Mouse (Mus musculus) lung, postnatal 25 days (tissue): ENCODE results near the gene Hist1h2ak.
"Not testable (repeated sequence)": the region's sequence is repeated elsewhere in the genome, so short reads cannot be mapped to it uniquely, and the experiment has no call there.

Experiments
- DNase-seq: peaks from one replicate; pipeline ENCODE4 v3.0.0; 2022; ENCODE audit warnings: low spot score

Hist1h2ak gene

DNA sequence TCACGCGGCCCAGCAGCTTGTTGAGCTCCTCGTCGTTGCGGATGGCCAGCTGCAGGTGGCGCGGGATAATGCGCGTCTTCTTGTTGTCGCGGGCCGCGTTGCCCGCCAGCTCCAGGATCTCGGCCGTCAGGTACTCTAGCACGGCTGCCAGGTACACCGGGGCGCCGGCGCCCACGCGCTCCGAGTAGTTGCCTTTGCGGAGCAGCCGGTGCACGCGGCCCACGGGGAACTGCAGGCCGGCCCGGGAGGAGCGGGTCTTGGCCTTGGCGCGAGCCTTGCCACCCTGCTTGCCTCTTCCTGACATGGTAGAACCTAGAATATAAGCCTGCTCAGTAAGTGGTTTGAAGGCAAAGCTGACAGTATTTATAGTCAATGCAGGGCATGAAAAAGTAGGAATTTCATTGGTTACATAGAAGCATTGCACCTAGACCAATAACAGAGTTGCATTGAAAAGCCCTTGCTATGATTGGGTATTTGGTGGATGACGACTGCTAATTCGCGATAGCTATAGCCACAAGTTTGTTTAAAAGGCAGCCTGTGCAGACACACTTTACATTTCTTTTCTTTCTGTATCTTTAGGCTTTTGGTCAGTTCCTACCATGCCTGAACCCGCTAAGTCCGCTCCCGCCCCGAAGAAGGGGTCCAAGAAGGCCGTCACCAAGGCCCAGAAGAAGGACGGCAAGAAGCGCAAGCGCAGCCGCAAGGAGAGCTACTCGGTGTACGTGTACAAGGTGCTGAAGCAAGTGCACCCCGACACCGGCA is at the start of gene Hist1h2ak, which contains the start of gene Hist1h2bn:
Gene Hist1h2ak (minus strand): TSS at position 304 of the 762 bp plus-strand sequence.
Gene Hist1h2bn (plus strand): TSS at position 600 of the 762 bp plus-strand sequence.
- peak; percentile 91 for DNase-seq

DNA sequence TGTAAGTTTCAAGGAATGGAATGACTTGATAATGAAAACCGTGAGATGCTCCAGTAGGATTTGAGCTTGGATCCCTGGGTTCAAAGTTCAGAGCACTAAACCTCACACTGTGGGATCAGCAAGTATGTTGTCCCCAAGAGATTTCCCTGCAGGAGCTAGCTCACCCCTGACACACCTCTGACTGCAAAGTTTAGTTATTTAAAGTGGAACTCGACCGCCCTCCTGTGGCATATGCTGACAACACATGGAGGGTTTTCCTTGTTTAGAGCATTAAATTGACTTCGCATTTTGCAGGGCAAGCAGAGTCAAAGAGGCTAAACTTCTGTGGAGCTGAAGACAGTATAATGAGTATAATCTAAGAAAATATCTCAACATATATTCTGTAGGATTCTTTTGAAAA is 49.4 kb upstream of the Hist1h2ak start:
- DNase-seq = not testable (repeated sequence)

DNA sequence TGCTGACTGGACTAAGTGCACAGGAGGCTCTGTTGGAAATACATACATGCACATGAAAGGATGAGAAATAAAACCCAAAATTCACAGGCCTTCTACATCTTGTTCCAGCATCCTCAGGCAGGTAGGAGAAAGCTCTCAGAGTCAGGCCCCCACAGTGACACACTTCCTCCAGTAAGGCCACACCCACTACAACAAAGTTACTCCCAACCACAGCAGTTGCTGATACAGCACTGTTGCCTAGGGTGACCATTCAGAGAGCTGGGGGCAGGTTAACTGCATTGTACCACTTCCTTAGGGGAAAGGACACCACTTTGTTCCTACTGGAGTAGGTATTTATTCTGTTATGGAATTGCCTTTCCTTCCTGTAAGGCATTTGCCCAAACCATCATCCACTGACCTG is 43.5 kb upstream of the Hist1h2ak start:
- not testable (repeated sequence) for DNase-seq

DNA sequence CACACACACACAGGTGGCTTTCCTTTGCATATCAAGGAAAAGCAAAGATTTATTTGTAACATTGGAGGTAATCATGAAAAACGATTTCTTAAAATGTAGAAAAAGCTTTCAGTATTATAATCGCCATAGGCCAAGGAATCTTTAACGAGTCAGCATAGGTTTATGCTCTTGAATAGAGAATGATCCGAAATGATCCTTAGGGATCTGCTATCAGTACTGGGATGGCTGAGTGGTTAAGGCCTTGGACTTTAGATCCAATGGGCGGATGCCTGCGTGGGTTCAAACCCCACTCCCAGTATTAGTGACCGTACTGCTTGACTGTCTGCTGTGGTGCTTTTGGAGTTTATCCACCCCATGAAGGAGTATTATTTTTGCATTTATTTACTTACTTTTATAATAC is 42.0 kb upstream of the Hist1h2ak start:
- DNase-seq = no peak

DNA sequence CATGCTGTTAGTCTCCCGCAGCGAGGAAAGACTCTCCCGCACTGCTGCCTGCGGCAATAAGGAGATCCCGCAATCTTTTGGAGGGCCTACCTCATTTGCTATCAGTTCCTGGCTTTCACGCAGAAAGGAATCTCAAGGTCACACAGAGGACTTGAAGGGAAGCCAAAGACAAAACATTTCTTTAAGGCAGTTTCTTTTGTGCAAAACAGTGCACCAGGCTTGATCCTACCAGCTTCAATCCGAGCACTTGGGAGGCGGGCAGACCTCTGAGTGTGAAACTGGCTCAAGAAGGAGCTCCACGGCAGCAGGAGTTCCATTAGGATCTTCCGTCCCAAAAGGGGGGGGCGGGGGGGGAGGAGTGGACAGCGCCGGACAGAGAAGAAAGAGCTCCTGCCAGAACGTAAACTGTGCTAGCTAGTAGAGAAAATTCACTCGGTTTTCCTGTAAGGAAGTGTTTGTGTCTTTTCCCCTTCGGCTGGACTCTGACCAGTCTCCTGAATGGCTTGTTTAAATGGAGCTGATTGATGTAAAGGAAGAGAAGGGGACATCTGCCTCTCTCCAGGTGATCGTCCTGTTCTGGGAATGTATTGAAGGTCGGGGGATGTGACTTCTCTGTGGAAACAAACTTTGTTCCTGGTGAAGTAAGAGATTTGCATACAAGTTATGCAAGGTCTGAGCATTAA is 37.1 kb upstream of the Hist1h2ak start:
- DNase-seq = no peak

DNA sequence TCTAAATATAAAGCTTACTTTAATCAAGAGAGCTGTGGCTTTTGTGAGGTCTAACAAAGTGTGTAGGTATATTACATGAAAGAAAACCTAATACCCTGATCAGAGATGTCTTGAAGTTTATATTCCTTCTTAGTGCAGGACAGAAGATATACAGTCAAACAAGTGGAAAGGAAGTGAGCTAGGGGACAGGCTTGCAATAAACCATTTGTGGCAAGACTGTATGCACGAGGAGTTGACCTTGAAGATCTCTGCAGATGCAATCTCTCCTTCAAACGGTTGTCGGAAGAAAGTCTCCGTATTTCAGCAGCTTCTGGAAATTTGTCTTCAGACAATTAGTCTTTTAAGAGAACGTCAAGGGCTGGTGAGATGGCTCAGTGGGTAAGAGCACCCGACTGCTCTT is 36.3 kb upstream of the Hist1h2ak start:
- no peak for DNase-seq

DNA sequence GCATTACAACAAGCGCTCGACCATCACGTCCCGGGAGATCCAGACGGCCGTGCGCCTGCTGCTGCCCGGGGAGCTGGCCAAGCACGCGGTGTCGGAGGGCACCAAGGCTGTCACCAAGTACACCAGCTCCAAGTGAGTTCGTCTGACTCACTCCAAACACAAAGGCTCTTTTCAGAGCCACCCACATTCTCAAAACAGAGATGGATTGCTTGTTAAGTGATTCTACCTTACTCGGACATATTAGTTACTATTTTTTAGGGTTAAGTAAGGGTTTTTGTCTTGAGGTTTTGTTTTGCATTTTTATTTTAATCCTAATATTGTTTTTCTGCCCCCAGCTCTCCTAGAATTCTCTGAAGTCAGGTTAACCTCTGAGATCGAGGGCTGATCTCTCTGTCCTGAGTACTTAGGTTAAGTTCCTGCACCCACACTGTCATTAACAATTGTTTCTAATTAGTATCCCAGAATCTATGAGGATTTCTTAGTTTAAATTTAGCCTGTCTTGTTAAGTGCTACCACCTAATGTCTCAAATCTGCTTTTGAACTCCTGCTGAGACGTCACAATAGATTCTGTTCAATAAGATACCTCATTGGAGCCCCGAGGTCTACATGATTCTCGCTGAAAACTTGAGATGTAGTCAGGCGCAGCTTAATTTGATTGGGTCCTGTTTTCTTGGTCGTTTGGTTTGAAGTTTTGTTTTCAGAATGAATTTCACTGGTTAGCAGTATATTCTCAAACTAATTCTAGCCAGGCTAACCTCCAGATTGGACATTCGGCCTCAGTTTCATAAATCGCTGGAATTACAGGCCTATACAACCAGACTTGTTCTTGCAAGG is 34.4 kb upstream of the Hist1h2ak start:
- DNase-seq = no peak

DNA sequence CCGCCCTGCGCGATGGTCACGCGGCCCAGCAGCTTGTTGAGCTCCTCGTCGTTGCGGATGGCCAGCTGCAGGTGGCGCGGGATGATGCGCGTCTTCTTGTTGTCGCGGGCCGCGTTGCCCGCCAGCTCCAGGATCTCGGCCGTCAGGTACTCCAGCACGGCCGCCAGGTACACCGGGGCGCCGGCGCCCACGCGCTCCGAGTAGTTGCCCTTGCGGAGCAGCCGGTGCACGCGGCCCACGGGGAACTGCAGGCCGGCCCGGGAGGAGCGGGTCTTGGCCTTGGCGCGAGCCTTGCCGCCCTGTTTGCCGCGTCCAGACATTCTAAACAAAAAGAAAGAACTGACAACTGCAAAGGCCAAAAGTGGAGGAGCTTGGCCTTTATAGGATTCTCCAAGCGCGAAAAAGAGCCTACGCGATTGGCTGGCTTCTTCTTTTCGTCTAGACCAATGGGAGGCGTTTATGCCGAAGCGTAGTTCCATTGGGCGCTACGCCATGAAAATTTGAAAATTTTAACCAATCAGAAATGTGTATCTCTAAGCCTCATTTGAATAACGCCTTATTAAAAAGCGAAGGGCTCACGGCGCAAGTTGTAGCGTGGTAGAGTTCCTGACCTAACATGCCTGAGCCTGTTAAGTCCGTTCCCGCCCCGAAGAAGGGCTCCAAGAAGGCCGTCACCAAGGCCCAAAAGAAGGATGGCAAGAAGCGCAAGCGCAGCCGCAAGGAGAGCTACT is 33.4 kb upstream of the Hist1h2ak start, which contains the start of the genes Hist1h2an and Hist1h2bp:
Gene Hist1h2an (minus strand): TSS at position 320 of the 731 bp plus-strand sequence.
Gene Hist1h2bp (plus strand): TSS at position 563 of the 731 bp plus-strand sequence.
- DNase-seq = peak; percentile 96

DNA sequence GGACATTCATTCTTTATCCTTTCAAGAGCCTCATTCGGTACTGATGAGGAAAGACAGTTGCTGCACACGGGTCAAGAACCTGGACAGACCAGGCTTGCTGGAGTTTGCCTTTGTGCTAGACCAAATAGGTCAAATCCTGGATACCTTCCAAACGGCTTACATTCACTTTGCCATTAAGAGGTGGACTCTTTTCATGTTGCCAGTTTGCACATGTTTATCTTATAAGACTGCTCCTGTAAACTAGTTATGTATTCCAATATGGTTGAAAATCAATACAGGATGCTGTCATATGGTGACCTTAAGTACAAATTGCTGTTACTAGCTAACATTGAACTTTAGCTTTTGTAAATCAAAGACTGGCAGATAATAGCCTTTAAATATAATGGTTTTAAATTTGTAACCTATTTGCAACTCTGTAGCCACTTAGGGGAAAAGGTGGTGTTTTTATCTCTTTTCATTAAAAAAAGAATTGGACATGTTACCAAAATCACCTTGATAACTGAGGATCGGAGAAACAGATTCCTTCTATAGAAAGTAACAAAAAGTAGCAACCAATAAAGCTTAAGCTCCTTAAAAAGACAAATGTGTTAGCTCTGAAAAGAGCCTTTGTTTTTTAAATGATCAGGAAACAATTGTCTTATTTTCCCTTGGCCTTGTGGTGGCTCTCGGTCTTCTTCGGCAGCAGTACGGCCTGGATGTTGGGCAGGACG is 32.7 kb upstream of the Hist1h2ak start:
- no peak for DNase-seq

DNA sequence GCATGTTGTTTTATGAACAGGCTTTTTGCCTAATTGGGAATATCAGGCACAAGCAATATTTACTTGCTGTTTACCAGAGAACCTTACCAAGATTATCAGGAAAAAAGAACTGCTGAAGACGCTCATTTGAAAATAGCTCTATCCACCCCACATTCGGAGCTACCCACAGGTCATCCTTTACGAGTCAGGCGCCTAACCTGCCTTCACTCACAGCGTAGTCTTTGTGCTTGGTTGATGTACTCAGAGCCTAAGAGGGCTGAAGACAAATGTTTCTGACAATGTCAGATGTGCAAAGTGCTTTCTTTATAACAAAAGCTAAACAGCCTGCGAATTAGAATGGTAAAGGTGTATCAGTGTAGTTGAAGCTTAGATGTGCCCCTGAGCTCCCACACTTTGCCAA is 30.7 kb upstream of the Hist1h2ak start:
- DNase-seq = no peak

DNA sequence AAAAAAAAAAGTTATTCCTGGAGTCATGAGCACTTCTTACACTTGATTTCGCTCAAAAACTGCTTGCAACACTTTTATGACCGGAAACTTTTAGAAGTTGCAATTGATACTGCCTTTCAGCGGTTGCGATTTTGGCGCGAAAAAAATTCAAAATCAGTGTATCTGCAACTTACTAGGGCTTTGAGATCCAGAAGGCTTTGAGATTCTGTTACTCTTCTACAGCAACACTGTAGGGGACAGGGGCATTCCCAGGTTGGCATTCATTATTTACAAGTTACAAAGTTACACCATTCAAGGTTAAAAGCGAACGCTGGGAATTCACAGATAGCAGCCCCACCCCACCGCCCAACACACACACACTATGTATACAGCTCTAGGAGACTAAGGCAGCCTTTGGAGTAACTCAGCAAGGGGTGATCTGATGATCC is 30.1 kb upstream of the Hist1h2ak start:
- DNase-seq = peak; percentile 11

DNA sequence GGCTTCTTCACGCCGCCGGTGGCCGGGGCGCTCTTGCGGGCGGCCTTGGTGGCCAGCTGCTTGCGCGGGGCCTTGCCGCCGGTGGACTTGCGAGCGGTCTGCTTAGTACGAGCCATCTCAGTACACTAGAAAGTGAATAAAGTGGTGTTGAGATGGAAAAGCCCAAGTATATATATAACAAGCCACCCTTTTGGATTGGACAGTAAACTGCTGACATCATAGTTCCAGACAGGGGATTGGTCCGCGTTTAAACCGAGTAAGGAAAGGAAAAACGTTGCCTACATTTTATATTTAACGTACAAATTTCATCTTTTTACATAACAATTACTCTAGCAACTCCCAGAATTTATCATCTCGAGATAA is 29.6 kb upstream of the Hist1h2ak start, which contains the start of gene Hist1h3i:
Gene Hist1h3i (minus strand): TSS at position 116 of the 363 bp plus-strand sequence.
- peak; percentile 85 for DNase-seq

DNA sequence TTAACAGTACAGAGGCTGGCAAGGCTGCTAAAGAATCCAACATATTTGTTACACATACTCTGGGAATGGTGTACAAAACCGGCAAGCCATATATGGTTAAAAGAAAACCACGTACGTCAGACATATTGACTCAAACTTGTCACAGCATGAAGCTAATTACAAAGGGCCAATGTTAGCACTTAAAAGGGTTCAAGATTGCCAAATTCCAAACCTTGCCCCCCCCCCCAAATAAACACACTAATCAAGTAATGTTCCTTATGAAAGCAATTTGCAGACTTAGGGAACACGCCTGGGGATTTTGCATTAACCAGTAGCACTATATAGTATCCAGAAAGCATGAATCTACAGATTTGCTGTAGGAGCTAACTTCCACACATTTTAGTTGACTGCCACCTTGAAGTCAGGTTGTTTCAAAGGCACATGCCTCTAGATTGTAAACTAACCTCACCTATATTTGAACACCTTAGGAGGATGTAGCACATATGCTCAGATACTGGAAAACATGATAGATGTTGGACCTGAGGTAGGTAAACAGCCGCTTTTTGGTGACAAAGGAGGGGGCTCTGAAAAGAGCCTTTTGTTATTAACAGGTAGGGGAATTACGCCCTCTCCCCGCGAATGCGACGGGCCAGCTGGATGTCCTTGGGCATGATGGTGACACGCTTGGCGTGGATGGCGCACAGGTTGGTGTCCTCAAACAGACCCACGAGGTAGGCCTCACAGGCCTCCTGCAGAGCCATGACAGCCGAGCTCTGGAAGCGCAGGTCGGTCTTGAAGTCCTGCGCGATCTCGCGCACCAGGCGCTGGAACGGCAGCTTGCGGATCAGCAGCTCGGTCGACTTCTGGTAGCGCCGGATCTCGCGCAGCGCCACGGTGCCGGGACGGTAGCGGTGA is 29.0 kb upstream of the Hist1h2ak start:
- DNase-seq = not testable (repeated sequence)

DNA sequence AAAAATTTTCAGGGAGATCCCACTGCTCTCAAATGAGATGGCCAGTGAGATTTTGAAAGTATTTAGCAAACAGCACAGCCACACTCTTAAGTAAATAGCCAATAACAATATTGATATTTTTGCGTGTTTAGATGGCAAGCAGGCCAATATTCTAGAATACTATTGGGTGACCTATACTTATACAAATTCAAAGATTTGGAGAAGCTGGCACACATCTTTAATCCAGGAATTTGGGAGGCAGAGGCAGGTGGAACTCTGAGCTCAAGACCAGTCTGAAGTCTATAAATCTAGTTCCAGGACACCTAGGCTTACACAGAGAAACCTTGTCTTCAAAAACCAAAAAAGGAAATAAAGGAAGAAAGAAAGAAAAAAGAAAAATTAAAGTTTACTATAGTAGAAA is 28.0 kb upstream of the Hist1h2ak start:
- DNase-seq = no peak

DNA sequence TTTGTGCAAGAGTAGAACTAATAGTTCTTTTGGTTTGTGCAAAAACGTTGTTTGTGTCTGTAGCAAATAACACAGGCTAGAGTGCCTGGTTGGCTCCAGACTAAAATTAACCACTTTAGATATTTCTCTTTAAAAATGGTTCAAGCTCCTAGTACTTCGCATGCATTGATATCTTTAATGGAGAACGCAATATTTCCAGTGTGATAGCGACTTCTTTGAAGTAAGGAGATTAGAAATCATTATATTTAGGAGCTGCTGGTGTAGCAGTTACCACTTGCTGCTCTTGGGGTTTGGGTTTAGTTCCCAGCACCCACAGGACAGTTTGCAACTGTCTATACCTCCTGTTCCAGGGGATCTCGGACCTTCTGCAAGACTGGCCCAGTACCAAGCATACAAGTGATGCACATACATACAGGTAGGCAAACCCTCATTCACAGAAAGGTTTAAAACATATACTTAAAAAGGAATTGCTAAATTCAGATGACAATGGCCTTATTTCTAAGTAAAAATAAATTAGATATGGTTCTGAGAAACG is 27.5 kb upstream of the Hist1h2ak start:
- DNase-seq = no peak

DNA sequence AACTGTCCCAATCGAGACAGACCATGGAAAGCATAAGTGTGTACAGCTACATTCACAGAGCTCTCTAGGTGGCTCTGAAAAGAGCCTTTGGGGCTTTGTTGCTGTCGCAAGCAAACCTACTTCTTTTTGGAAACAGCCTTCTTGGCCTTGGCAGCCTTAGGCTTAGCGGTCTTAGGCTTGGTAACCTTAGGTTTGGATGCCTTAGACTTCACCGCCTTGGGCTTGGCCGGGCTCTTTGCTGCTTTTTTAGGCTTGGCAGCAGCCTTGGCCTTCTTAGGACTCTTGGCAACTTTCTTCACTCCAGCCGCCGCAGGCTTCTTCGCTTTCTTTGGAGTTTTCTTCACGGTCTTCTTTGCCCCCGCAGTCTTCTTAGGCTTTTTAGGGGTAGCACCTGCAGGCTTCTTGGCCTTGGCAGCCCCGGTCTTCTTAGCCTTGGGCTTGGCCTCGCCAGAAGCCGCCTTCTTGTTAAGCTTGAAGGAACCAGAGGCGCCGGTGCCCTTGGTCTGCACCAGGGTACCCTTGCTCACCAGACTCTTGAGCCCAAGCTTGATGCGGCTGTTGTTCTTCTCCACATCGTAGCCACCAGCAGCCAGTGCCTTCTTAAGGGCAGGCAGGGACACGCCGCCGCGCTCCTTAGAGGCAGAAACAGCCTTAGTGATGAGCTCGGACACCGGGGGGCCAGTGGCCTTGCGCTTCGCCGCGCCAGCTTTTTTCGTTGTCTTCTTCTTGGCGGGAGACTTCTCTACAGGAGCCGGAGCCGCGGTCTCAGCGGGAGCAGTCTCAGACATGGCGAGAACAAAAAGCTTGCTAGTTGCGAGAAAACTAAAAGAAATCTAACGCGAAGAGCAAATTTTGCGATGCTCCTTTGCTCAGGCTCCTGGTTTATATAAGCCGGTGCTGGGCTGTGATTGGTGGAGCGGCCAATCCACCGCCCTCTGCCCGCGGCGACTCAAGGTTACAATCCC is 26.4 kb upstream of the Hist1h2ak start, which contains the start of gene Hist1h1b:
Gene Hist1h1b (minus strand): TSS at position 859 of the 965 bp plus-strand sequence.
- DNase-seq = peak; percentile 34

DNA sequence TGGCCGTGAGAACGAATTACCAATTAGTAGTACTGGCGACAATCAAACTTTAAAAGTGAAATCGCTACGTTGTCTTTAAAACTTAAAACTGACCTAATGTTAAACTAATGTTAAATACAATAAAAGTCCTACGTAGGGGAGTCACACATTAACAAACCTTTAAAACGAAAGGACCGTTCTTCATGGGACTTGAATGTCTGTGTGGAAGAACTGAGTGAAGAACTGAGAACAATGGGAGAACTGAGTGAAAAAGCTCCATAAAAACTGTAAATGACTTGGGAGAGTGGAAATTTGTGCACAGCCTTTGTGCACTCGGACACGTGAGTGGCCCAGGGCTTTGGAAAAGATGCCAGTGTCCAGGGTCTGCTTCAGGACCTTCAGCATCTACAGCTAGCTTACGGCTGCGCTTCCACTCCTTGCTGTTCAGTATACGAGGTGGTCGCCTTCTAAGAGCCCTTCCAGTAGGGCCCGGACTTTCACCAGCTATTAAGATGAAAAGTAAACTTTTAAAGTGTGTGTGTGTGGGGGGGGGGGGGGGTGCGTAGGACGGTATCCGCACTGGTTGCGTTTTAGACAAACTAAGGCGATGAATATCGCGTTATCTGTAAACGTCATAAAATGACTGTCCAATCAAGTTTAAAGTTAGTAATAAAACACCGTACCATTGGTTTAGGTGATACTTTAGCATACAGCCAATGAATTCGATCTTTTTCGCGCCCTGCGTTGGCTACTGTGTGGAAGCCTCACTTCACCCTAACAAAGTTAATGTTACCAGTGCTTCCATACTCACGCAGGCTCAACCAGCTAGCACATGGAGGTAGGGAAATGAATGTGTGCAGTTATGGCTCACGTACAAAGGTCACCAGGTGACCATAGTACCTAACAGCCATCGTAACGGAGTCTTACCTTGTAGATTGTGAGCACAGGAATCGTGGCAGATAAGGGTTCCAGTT is 25.5 kb upstream of the Hist1h2ak start:
- peak; percentile 91 for DNase-seq
